8 mouse cellular contexts compared by ENCODE assay signal in genomic region chr5:100819568-100820480, GRCm38 (mm10). TPM values are rescaled to one million over a fixed set of nuclear protein-coding genes. Genes with fewer than 3 reads are reported as not detected.
DNase-seq lines count a peak whose midpoint lies in the region; ATAC-seq lines count a peak whose summit lies in the region.

No protein-coding gene starts in this region.

- peaks cover 6% of the 10 kb centered on the region; the same call in 1 of the 2 replicates for H3K4me1 ChIP-seq in lung, embryonic 15.5 days
- 0 out of 2 replicates have a peak, but pooled peaks cover 12% of the 10 kb centered on the region for H3K4me1 ChIP-seq in hindbrain, embryonic 14.5 days (replicated peaks; ENCODE audit: control insufficient read depth, insufficient read depth, low read length)
- H3K4me1 ChIP-seq in stomach, embryonic 16.5 days (ENCODE audit: control insufficient read depth, insufficient read depth, low read length): peaks cover 5% of the 10 kb centered on the region; the same call in 1 of the 2 replicates

- DNase-seq in lung, adult 18-20 months: no peak
- DNase-seq in c-Kit-positive CD71-positive TER-119-positive erythroid progenitor cells, embryonic 14.5 days (ENCODE audit: low spot score): peak; percentile 44
- no peak for DNase-seq in hindbrain, embryonic 14.5 days (ENCODE audit: low spot score)
- peak; percentile 14 for DNase-seq in lung, postnatal 10 days
- DNase-seq in adrenal gland, postnatal 25 days: no peak

- peak overlapping the region; percentile 82; the same call in 1 of the 2 replicates for H3K27ac ChIP-seq in lung, embryonic 15.5 days
- H3K27ac ChIP-seq in hindbrain, embryonic 14.5 days: peak overlapping the region; percentile 78; the same call in 1 of the 2 replicates
- H3K27ac ChIP-seq in stomach, embryonic 16.5 days (ENCODE audit: low read length): no peak overlapping the region

- no peaks in the 10 kb centered on the region for H3K9me3 ChIP-seq in lung, embryonic 15.5 days
- no peaks in the 10 kb centered on the region for H3K9me3 ChIP-seq in hindbrain, embryonic 14.5 days (ENCODE audit: control insufficient read depth, low read length)
- no peaks in the 10 kb centered on the region for H3K9me3 ChIP-seq in stomach, embryonic 16.5 days (replicated peaks; ENCODE audit: control insufficient read depth, low read length)

- H3K36me3 ChIP-seq in lung, embryonic 15.5 days: 0 out of 2 replicates have a peak, but pooled peaks cover 8% of the 10 kb centered on the region
- peaks cover 9% of the 10 kb centered on the region for H3K36me3 ChIP-seq in hindbrain, embryonic 14.5 days (replicated peaks; ENCODE audit: control insufficient read depth, insufficient read depth)
- H3K36me3 ChIP-seq in stomach, embryonic 16.5 days (ENCODE audit: control insufficient read depth, insufficient read depth, low read length): 0 out of 2 replicates have a peak, but pooled peaks cover under 1% of the 10 kb centered on the region

- ATAC-seq in lung, embryonic 15.5 days (ENCODE audit: borderline replicate concordance, extremely low read depth, low FRiP score, low TSS enrichment): no peak
- ATAC-seq in hindbrain, embryonic 14.5 days (ENCODE audit: low FRiP score): 0 out of 2 replicates have a peak, but pooled peaks have one; percentile 2
- ATAC-seq in stomach, embryonic 16.5 days (ENCODE audit: insufficient read depth, low FRiP score): no peak
- ATAC-seq in cerebellum, adult (ENCODE audit: insufficient number of reproducible peaks, low FRiP score, low TSS enrichment): no peak

- no peaks in the 10 kb centered on the region for H3K27me3 ChIP-seq in lung, embryonic 15.5 days
- H3K27me3 ChIP-seq in hindbrain, embryonic 14.5 days (ENCODE audit: control insufficient read depth, insufficient read depth, low read length): no peaks in the 10 kb centered on the region
- H3K27me3 ChIP-seq in stomach, embryonic 16.5 days (ENCODE audit: control insufficient read depth, insufficient read depth, low read length): no peaks in the 10 kb centered on the region

- WGBS in lung, embryonic 15.5 days: 24% methylated on average over 16 of the region's 16 CpGs
- 25% methylated on average over 16 of the region's 16 CpGs for WGBS in hindbrain, embryonic 14.5 days
- 29% methylated on average over 16 of the region's 16 CpGs for WGBS in stomach, embryonic 16.5 days

- peak overlapping the region; percentile 100 for H3K9ac ChIP-seq in lung, embryonic 15.5 days
- peak overlapping the region; percentile 86 for H3K9ac ChIP-seq in hindbrain, embryonic 14.5 days
- H3K9ac ChIP-seq in stomach, embryonic 16.5 days (ENCODE audit: low read length): peak overlapping the region; percentile 91

- peak overlapping the region; percentile 93 for H3K4me3 ChIP-seq in lung, embryonic 15.5 days
- H3K4me3 ChIP-seq in hindbrain, embryonic 14.5 days (replicated peaks; ENCODE audit: low read length): peak overlapping the region; percentile 77
- H3K4me3 ChIP-seq in stomach, embryonic 16.5 days (replicated peaks; ENCODE audit: low read length): peak overlapping the region; percentile 76

- peak overlapping the region; percentile 87 for H3K4me2 ChIP-seq in lung, embryonic 15.5 days
- H3K4me2 ChIP-seq in hindbrain, embryonic 14.5 days (replicated peaks): peak overlapping the region; percentile 85
- peak overlapping the region; percentile 68 for H3K4me2 ChIP-seq in stomach, embryonic 16.5 days (ENCODE audit: low read depth, low read length)

RNA-seq across cellular contexts. Expression of gene Abraxas1, which starts 0.9 kb away (rescaled TPM):
- 29.0 and 32.0 TPM in 2 replicates for polyA plus RNA-seq in lung, embryonic 15.5 days (2015; fragmentation: Nextera tagmentation; extraction: Ambion mirVana)
- 11.4 and 14.9 TPM in 2 replicates for polyA plus RNA-seq in hindbrain, embryonic 14.5 days (2014; fragmentation: Nextera tagmentation; extraction: Ambion mirVana)
- 25.5 and 28.5 TPM in 2 replicates for polyA plus RNA-seq in stomach, embryonic 16.5 days (2015; fragmentation: Nextera tagmentation; extraction: Ambion mirVana)
- 13.6 and 18.7 TPM in 2 replicates for total RNA-seq in adrenal gland, postnatal 25 days (2021)

RNA-seq across cellular contexts. Expression of gene Mrps18c, which starts 21.4 kb away (rescaled TPM):
- 146 and 162 TPM in 2 replicates for polyA plus RNA-seq in lung, embryonic 15.5 days (2015; fragmentation: Nextera tagmentation; extraction: Ambion mirVana)
- 142 and 160 TPM in 2 replicates for polyA plus RNA-seq in hindbrain, embryonic 14.5 days (2014; fragmentation: Nextera tagmentation; extraction: Ambion mirVana)
- polyA plus RNA-seq in stomach, embryonic 16.5 days (2015; fragmentation: Nextera tagmentation; extraction: Ambion mirVana): 141 and 172 TPM in 2 replicates
- 82.3 and 82.5 TPM in 2 replicates for total RNA-seq in adrenal gland, postnatal 25 days (2021)

RNA-seq across cellular contexts. Expression of gene Helq, which starts 21.4 kb away (rescaled TPM):
- 14.7 and 18.3 TPM in 2 replicates for polyA plus RNA-seq in lung, embryonic 15.5 days (2015; fragmentation: Nextera tagmentation; extraction: Ambion mirVana)
- polyA plus RNA-seq in hindbrain, embryonic 14.5 days (2014; fragmentation: Nextera tagmentation; extraction: Ambion mirVana): 20.1 and 23.8 TPM in 2 replicates
- polyA plus RNA-seq in stomach, embryonic 16.5 days (2015; fragmentation: Nextera tagmentation; extraction: Ambion mirVana): 12.7 and 15.1 TPM in 2 replicates
- 8.6 and 10.5 TPM in 2 replicates for total RNA-seq in adrenal gland, postnatal 25 days (2021)

RNA-seq across cellular contexts. Expression of gene Gpat3, which starts 25.7 kb away (rescaled TPM):
- 1.5 and 2.3 TPM in 2 replicates for polyA plus RNA-seq in lung, embryonic 15.5 days (2015; fragmentation: Nextera tagmentation; extraction: Ambion mirVana)
- polyA plus RNA-seq in hindbrain, embryonic 14.5 days (2014; fragmentation: Nextera tagmentation; extraction: Ambion mirVana): 1.4 and 1.9 TPM in 2 replicates
- 4.4 and 5.0 TPM in 2 replicates for polyA plus RNA-seq in stomach, embryonic 16.5 days (2015; fragmentation: Nextera tagmentation; extraction: Ambion mirVana)
- total RNA-seq in adrenal gland, postnatal 25 days (2021): 5.0 and 8.7 TPM in 2 replicates

Comparison
In these comparisons a context has a peak if more than half of its experiments do, and no peak if none do; other contexts are left out.
1. DNase-seq: peak in c-Kit-positive CD71-positive TER-119-positive erythroid progenitor cells, embryonic 14.5 days (single experiment) and lung, postnatal 10 days (single experiment); none in lung, adult 18-20 months (0 of 2), hindbrain, embryonic 14.5 days (single experiment) and adrenal gland, postnatal 25 days (single experiment).
2. Peak in every context shown above with its lines, with median percentiles within 50 percentile points of each other: H3K4me2 ChIP-seq, H3K4me3 ChIP-seq and H3K9ac ChIP-seq.